In genomic region chr2:4555221-4555631, GRCm38 (mm10) we compare ENCODE assay signal across 8 mouse cellular contexts.
DNase-seq lines count a peak whose midpoint lies in the region; ATAC-seq lines count a peak whose summit lies in the region.

No protein-coding gene starts in this region.

- peaks cover 69% of the 10 kb centered on the region for H3K4me1 ChIP-seq in midbrain, embryonic 10.5 days
- peaks cover 36% of the 10 kb centered on the region for H3K4me1 ChIP-seq in midbrain, embryonic 16.5 days (ENCODE audit: control insufficient read depth, insufficient read depth, low read length)
- peaks cover 62% of the 10 kb centered on the region for H3K4me1 ChIP-seq in forebrain, embryonic 13.5 days
- peaks cover 48% of the 10 kb centered on the region for H3K4me1 ChIP-seq in kidney, embryonic 16.5 days (ENCODE audit: insufficient read depth, low read length)

- peaks cover 40% of the 10 kb centered on the region for H3K36me3 ChIP-seq in midbrain, embryonic 10.5 days
- H3K36me3 ChIP-seq in midbrain, embryonic 16.5 days (ENCODE audit: control insufficient read depth, insufficient read depth, low read length) = no peaks in the 10 kb centered on the region
- peaks cover 18% of the 10 kb centered on the region for H3K36me3 ChIP-seq in forebrain, embryonic 13.5 days (ENCODE audit: poor library complexity, severe bottlenecking)
- H3K36me3 ChIP-seq in kidney, embryonic 16.5 days (ENCODE audit: insufficient read depth, low read length) = peaks cover 5% of the 10 kb centered on the region

- H3K27me3 ChIP-seq in midbrain, embryonic 10.5 days (ENCODE audit: low read depth, poor library complexity, severe bottlenecking) = no peaks in the 10 kb centered on the region
- no peaks in the 10 kb centered on the region for H3K27me3 ChIP-seq in midbrain, embryonic 16.5 days (ENCODE audit: control insufficient read depth, insufficient read depth, low read depth, low read length)
- no peaks in the 10 kb centered on the region for H3K27me3 ChIP-seq in forebrain, embryonic 13.5 days
- no peaks in the 10 kb centered on the region for H3K27me3 ChIP-seq in kidney, embryonic 16.5 days (ENCODE audit: insufficient read depth, low read length)

- no peak overlapping the region for H3K9ac ChIP-seq in midbrain, embryonic 16.5 days (ENCODE audit: low read depth, low read length)
- H3K9ac ChIP-seq in forebrain, embryonic 13.5 days = no peak overlapping the region
- H3K9ac ChIP-seq in kidney, embryonic 16.5 days (replicated peaks; ENCODE audit: low read length) = no peak overlapping the region

- no peak overlapping the region for H3K4me3 ChIP-seq in midbrain, embryonic 10.5 days
- no peak overlapping the region for H3K4me3 ChIP-seq in midbrain, embryonic 16.5 days (ENCODE audit: low read depth, low read length)
- no peak overlapping the region for H3K4me3 ChIP-seq in forebrain, embryonic 13.5 days
- no peak overlapping the region for H3K4me3 ChIP-seq in kidney, embryonic 16.5 days (ENCODE audit: low read length)

- no peak for ATAC-seq in midbrain, embryonic 16.5 days
- no peak for ATAC-seq in forebrain, embryonic 13.5 days
- ATAC-seq in kidney, embryonic 16.5 days (ENCODE audit: low FRiP score, low TSS enrichment) = no peak
- peak; percentile 33; the same call in 1 of the 2 replicates for ATAC-seq in monocyte, adult 5-6 weeks (replicated peaks; ENCODE audit: insufficient number of reproducible peaks, low FRiP score, low TSS enrichment, poor library complexity, severe bottlenecking)

- no peak for DNase-seq in midbrain, embryonic 10.5 days (ENCODE audit: low spot score)
- no peak for DNase-seq in right cerebral cortex, adult 18-20 months
- no peak for DNase-seq in cerebellum, postnatal 10 days
- DNase-seq in spleen, postnatal 14 days (ENCODE audit: low spot score in 2 of 2) = no peak

- H3K9me3 ChIP-seq in midbrain, embryonic 10.5 days (replicated peaks) = 0 out of 2 replicates have a peak, but pooled peaks cover 8% of the 10 kb centered on the region
- no peaks in the 10 kb centered on the region for H3K9me3 ChIP-seq in midbrain, embryonic 16.5 days (replicated peaks; ENCODE audit: control insufficient read depth, low read length, poor library complexity, severe bottlenecking)
- H3K9me3 ChIP-seq in forebrain, embryonic 13.5 days (replicated peaks) = no peaks in the 10 kb centered on the region
- H3K9me3 ChIP-seq in kidney, embryonic 16.5 days (ENCODE audit: low read length) = no peaks in the 10 kb centered on the region

- H3K27ac ChIP-seq in midbrain, embryonic 10.5 days (replicated peaks) = peak overlapping the region; percentile 93
- no peak overlapping the region for H3K27ac ChIP-seq in midbrain, embryonic 16.5 days (ENCODE audit: low read length)
- H3K27ac ChIP-seq in forebrain, embryonic 13.5 days = peak overlapping the region; percentile 92
- H3K27ac ChIP-seq in kidney, embryonic 16.5 days (ENCODE audit: low read length) = peak overlapping the region; percentile 5; the same call in 1 of the 2 replicates

- no peak overlapping the region for H3K4me2 ChIP-seq in midbrain, embryonic 16.5 days (ENCODE audit: low read length)
- H3K4me2 ChIP-seq in forebrain, embryonic 13.5 days = no peak overlapping the region
- no peak overlapping the region for H3K4me2 ChIP-seq in kidney, embryonic 16.5 days (replicated peaks; ENCODE audit: low read depth, low read length)

- WGBS in midbrain, embryonic 10.5 days = 61% methylated on average over 7 of the region's 7 CpGs
- 49% methylated on average over 7 of the region's 7 CpGs for WGBS in midbrain, embryonic 16.5 days
- WGBS in forebrain, embryonic 13.5 days = 27% methylated on average over 7 of the region's 7 CpGs
- 21% methylated on average over 7 of the region's 7 CpGs for WGBS in kidney, embryonic 16.5 days
